Mouse (Mus musculus) intestine, embryonic 16.5 days (tissue): ENCODE measurements around the gene Cluh. TPM values are rescaled to one million over a fixed set of nuclear protein-coding genes. Genes with fewer than 3 reads are reported as not detected.

Source experiments
- ATAC-seq: fragments of 200-750 bp; cut with Nextera tagmentation; 2 replicates; pipeline ENCODE4 v1.8.0; 2017; ENCODE audit warnings: moderate TSS enrichment, moderate library complexity
- H3K27ac ChIP-seq: fragments of 300-500 bp; sonication (generic); 2 replicates; pipeline ENCODE4 v1.5.1; 2014; ENCODE audit warnings: mild to moderate bottlenecking, low read length
- H3K27me3 ChIP-seq: fragments of 300-500 bp; sonication (generic); replicated peaks from 2 replicates; pipeline ENCODE4 v1.6.1; 2014; ENCODE audit warnings: low read length, control low read depth, mixed read lengths; ENCODE audit not compliant: control insufficient read depth, insufficient read depth
- H3K36me3 ChIP-seq: fragments of 300-500 bp; sonication (generic); 2 replicates; pipeline ENCODE4 v1.6.1; 2014; ENCODE audit warnings: low read length, control low read depth; ENCODE audit not compliant: control insufficient read depth, insufficient read depth
- H3K4me1 ChIP-seq: fragments of 300-500 bp; sonication (generic); 2 replicates; pipeline ENCODE4 v1.6.1; 2014; ENCODE audit warnings: low read length, control low read depth, mixed read lengths; ENCODE audit not compliant: control insufficient read depth, insufficient read depth
- H3K4me2 ChIP-seq: fragments of 300-500 bp; sonication (generic); 2 replicates; pipeline ENCODE4 v1.6.1; 2014; ENCODE audit warnings: low read depth, low read length, control low read depth
- H3K4me3 ChIP-seq: fragments of 300-500 bp; sonication (generic); 2 replicates; pipeline ENCODE4 v1.5.1; 2014; ENCODE audit warnings: mild to moderate bottlenecking, low read length
- H3K9ac ChIP-seq: fragments of 300-500 bp; sonication (generic); 2 replicates; pipeline ENCODE4 v1.6.1; 2014; ENCODE audit warnings: low read depth, low read length
- H3K9me3 ChIP-seq: fragments of 300-500 bp; sonication (generic); 2 replicates; pipeline ENCODE4 v1.6.1; 2016; ENCODE audit warnings: low read length, control low read depth; ENCODE audit not compliant: control insufficient read depth
- WGBS: fragments of 180-500 bp; shearing (Covaris S2); extraction: QIAGEN DNeasy Blood & Tissue Kit; methylation state at CpG from one replicate; pipeline ENCODE4 v1.1.7; 2014; 5-methylcytosine and 5-hydroxymethylcytosine counted together
- polyA plus RNA-seq: library from polyadenylated mRNA; unstranded; fragments of >200 nt; fragmentation: Nextera tagmentation; extraction: Ambion mirVana; gene quantifications from 2 replicates; pipeline ENCODE4 v1.2.1, GENCODE M21; 2015

Cluh gene
- polyA plus RNA-seq, 1 experiment from 2014 or later: 57.0 TPM

GRCm38 (mm10) chr11:74668466-74668865 is 19.2 kb downstream of the Cluh start:
- no peaks in the 10 kb centered on the region for H3K4me1 ChIP-seq
- 89% methylated on average over 5 of the region's 5 CpGs for WGBS
- no peak overlapping the region for H3K27ac ChIP-seq
- H3K4me2 ChIP-seq: no peak overlapping the region
- no peak overlapping the region for H3K9ac ChIP-seq
- H3K9me3 ChIP-seq: no peaks in the 10 kb centered on the region
- H3K36me3 ChIP-seq: peaks cover 33% of the 10 kb centered on the region
- H3K4me3 ChIP-seq: no peak overlapping the region
- H3K27me3 ChIP-seq: no peaks in the 10 kb centered on the region
- ATAC-seq: no peak

GRCm38 (mm10) chr11:74668971-74669370 is 19.7 kb downstream of the Cluh start:
- no peaks in the 10 kb centered on the region for H3K9me3 ChIP-seq
- H3K4me2 ChIP-seq: no peak overlapping the region
- H3K4me1 ChIP-seq: no peaks in the 10 kb centered on the region
- no peak overlapping the region for H3K9ac ChIP-seq
- H3K27ac ChIP-seq: no peak overlapping the region
- no peaks in the 10 kb centered on the region for H3K27me3 ChIP-seq
- no peak for ATAC-seq
- no peak overlapping the region for H3K4me3 ChIP-seq
- peaks cover 28% of the 10 kb centered on the region for H3K36me3 ChIP-seq
- 90% methylated on average over 2 of the region's 2 CpGs for WGBS

- Histone ChIP-seq H3K4me2 (no peak overlapping the region), H3K9me3 (no peaks in the 10 kb centered on the region), H3K36me3 (peaks cover 28% of the 10 kb centered on the region), H3K4me1 (no peaks in the 10 kb centered on the region), H3K9ac (no peak overlapping the region), H3K27me3 (no peaks in the 10 kb centered on the region), H3K27ac (no peak overlapping the region), H3K4me3 (no peak overlapping the region)
- no peak for ATAC-seq
Measured at GRCm38 (mm10) chr11:74670151-74670550, 20.9 kb downstream of the Cluh start.

- Histone ChIP-seq H3K36me3 (peaks cover 24% of the 10 kb centered on the region), H3K4me3 (no peak overlapping the region), H3K9me3 (no peaks in the 10 kb centered on the region), H3K4me1 (no peaks in the 10 kb centered on the region), H3K9ac (no peak overlapping the region), H3K27me3 (no peaks in the 10 kb centered on the region), H3K27ac (no peak overlapping the region), H3K4me2 (no peak overlapping the region)
- ATAC-seq: no peak
- WGBS: 82% methylated on average over 1 of the region's 1 CpGs
Measured at GRCm38 (mm10) chr11:74671013-74671412, 21.7 kb downstream of the Cluh start.

GRCm38 (mm10) chr11:74671839-74672238 is 22.5 kb downstream of the Cluh start:
- H3K27me3 ChIP-seq: no peaks in the 10 kb centered on the region
- 85% methylated on average over 5 of the region's 5 CpGs for WGBS
- no peak overlapping the region for H3K9ac ChIP-seq
- no peak overlapping the region for H3K27ac ChIP-seq
- no peaks in the 10 kb centered on the region for H3K9me3 ChIP-seq
- no peak overlapping the region for H3K4me3 ChIP-seq
- peaks cover 24% of the 10 kb centered on the region for H3K36me3 ChIP-seq
- H3K4me2 ChIP-seq: no peak overlapping the region
- no peaks in the 10 kb centered on the region for H3K4me1 ChIP-seq
- ATAC-seq: 0 out of 2 replicates have a peak, but pooled peaks have one; percentile 3

GRCm38 (mm10) chr11:74672901-74673513 is 23.7 kb downstream of the Cluh start:
- ATAC-seq: no peak
- Histone ChIP-seq H3K4me2 (no peak overlapping the region), H3K27me3 (no peaks in the 10 kb centered on the region), H3K27ac (no peak overlapping the region), H3K36me3 (peaks cover 13% of the 10 kb centered on the region), H3K9me3 (no peaks in the 10 kb centered on the region), H3K9ac (no peak overlapping the region), H3K4me1 (no peaks in the 10 kb centered on the region), H3K4me3 (no peak overlapping the region)
- WGBS: 80% methylated on average over 6 of the region's 6 CpGs

GRCm38 (mm10) chr11:74673561-74673960 is 24.3 kb downstream of the Cluh start:
- H3K36me3 ChIP-seq: peaks cover 12% of the 10 kb centered on the region; the same call in 1 of the 2 replicates
- H3K4me1 ChIP-seq: no peaks in the 10 kb centered on the region
- H3K27me3 ChIP-seq: no peaks in the 10 kb centered on the region
- 82% methylated on average over 1 of the region's 1 CpGs for WGBS
- no peak overlapping the region for H3K4me3 ChIP-seq
- H3K27ac ChIP-seq: no peak overlapping the region
- H3K9me3 ChIP-seq: no peaks in the 10 kb centered on the region
- no peak for ATAC-seq
- H3K9ac ChIP-seq: no peak overlapping the region
- H3K4me2 ChIP-seq: no peak overlapping the region

- no peaks in the 10 kb centered on the region for H3K4me1 ChIP-seq
- WGBS: 92% methylated on average over 8 of the region's 8 CpGs
- H3K36me3 ChIP-seq: peaks cover 12% of the 10 kb centered on the region; the same call in 1 of the 2 replicates
- no peak overlapping the region for H3K9ac ChIP-seq
- no peaks in the 10 kb centered on the region for H3K9me3 ChIP-seq
- H3K27me3 ChIP-seq: no peaks in the 10 kb centered on the region
- no peak overlapping the region for H3K27ac ChIP-seq
- ATAC-seq: no peak
- no peak overlapping the region for H3K4me3 ChIP-seq
- H3K4me2 ChIP-seq: no peak overlapping the region
Measured at GRCm38 (mm10) chr11:74674713-74675112, 25.4 kb downstream of the Cluh start.

GRCm38 (mm10) chr11:74675156-74675555 is 25.9 kb downstream of the Cluh start:
- Histone ChIP-seq H3K4me3 (no peak overlapping the region), H3K36me3 (peaks cover 12% of the 10 kb centered on the region; the same call in 1 of the 2 replicates), H3K4me2 (no peak overlapping the region), H3K9ac (no peak overlapping the region), H3K9me3 (no peaks in the 10 kb centered on the region), H3K4me1 (no peaks in the 10 kb centered on the region), H3K27me3 (no peaks in the 10 kb centered on the region), H3K27ac (no peak overlapping the region)
- no peak for ATAC-seq
- 83% methylated on average over 4 of the region's 4 CpGs for WGBS

- no peaks in the 10 kb centered on the region for H3K36me3 ChIP-seq
- no peaks in the 10 kb centered on the region for H3K9me3 ChIP-seq
- no peak overlapping the region for H3K9ac ChIP-seq
- no peak overlapping the region for H3K27ac ChIP-seq
- WGBS: 56% methylated on average over 1 of the region's 1 CpGs
- H3K27me3 ChIP-seq: no peaks in the 10 kb centered on the region
- no peak overlapping the region for H3K4me2 ChIP-seq
- H3K4me1 ChIP-seq: no peaks in the 10 kb centered on the region
- H3K4me3 ChIP-seq: no peak overlapping the region
- no peak for ATAC-seq
Measured at GRCm38 (mm10) chr11:74692151-74692550, 42.9 kb downstream of the Cluh start.
